Mouse (Mus musculus) erythroblast, embryonic 14.5 days (primary cell): Measurements from ENCODE around the gene Rhobtb1. TPM values are rescaled to one million over a fixed set of nuclear protein-coding genes. Genes with fewer than 3 reads are reported as not detected.

Experiments used
- H3K27me3 ChIP-seq: 2 replicates; pipeline ENCODE4 v1.6.1; 2012; ENCODE audit warnings: inconsistent platforms; ENCODE audit not compliant: control insufficient read depth
- H3K36me3 ChIP-seq: 2 replicates; pipeline ENCODE4 v1.6.1; 2012; ENCODE audit warnings: mild to moderate bottlenecking, inconsistent platforms; ENCODE audit not compliant: control insufficient read depth
- H3K4me1 ChIP-seq: 2 replicates; pipeline ENCODE4 v1.6.1; 2012; ENCODE audit warnings: inconsistent platforms; ENCODE audit not compliant: control insufficient read depth
- H3K4me3 ChIP-seq: replicated peaks from 2 replicates; pipeline ENCODE3; 2012; ENCODE audit warnings: moderate library complexity, mild to moderate bottlenecking, inconsistent platforms
- H3K9me3 ChIP-seq: 2 replicates; pipeline ENCODE4 v1.6.1; 2012; ENCODE audit warnings: low read length, inconsistent platforms, mixed read lengths; ENCODE audit not compliant: control insufficient read depth
- GATA1 ChIP-seq: IDR thresholded peaks from 2 replicates; pipeline ENCODE4 v1.6.1; 2012; ENCODE audit warnings: low read length, inconsistent platforms, mixed read lengths
- TAL1 ChIP-seq: IDR thresholded peaks from 3 replicates; pipeline ENCODE4 v1.6.1; 2012; ENCODE audit warnings: low read length, inconsistent platforms, mixed read lengths
- polyA plus RNA-seq: library from polyadenylated mRNA; stranded (reverse); fragments of >175 nt; gene quantifications from 2 replicates; pipeline ENCODE4 v1.2.3, GENCODE M21; 2012

Rhobtb1 gene
- polyA plus RNA-seq, 1 experiment = 0.03 TPM

DNA sequence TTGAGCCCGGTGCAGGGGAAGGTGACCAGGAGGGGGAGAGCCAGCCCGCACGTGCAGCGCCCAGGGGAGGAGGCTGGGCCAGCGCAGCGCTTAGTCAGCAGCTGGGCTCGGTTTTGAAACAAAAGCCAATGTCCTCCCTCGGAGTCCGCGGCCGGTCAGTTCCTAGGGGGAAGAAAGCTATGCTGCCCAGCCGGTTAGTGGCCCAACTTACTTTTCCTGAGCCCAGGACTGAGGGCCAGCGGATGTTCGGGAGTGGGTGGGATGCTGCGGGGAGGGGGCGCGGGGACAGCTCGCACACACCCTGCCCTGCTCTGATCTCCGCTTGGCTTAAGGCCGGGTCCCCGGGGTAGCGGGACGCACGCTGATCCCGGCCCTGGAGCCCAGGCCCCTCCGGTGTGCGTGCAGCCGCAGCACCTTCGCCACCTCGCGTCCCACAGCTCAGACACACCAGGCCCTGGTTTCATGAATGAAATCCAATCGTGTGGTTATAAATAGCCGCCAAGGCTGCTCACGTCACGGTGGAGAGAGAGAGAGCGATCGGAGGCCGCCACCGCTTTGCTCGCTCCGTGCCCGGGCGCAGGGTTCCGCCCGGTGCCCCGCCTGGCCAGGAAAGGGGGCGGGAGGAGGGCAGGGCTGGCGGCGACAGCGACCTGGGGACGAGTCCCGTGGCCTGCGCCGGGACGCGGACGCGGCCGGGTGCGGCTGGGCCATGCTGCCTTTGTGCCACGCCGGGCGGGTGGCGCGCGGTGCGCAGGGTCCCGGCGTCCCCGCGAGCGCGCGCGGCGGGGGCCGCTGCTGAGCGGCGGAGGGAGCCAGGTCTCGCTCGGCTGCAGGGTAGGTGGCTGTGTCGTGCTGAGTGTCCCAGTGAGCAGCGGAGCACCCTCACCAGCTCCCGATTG lies 61.6 kb downstream of the Rhobtb1 start, which contains the start of gene A930033H14Rik:
Gene A930033H14Rik (minus strand): TSS at position 557 of the 899 bp plus-strand sequence.
- H3K36me3 ChIP-seq = no peaks in the 10 kb centered on the region; the same call in 1 of the 2 replicates
- no peak for TF ChIP-seq TAL1
- no peak for TF ChIP-seq GATA1
- H3K9me3 ChIP-seq = peaks cover 2% of the 10 kb centered on the region

DNA sequence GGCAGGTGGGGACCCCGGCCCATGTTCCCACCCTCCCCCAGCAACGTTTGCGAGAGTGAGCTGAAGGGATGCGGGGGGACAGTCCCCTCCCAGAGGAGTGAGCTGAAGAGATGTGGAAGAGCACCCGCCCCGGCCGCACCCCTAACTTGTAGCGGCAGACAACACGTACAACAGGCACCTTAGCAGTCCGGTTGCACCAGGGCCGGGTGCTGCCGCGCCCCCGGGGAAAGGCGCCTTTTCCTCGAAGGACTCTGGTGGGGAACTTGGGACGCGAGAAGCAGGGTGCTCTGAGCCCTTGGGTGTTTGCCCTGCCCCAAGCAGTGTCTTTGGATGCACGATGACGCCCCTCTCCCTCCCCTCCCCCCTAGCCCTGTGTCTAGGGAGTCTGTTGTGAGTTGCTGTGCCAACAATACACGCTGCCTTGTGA lies 62.2 kb downstream of the Rhobtb1 start:
- Histone ChIP-seq H3K4me1 (peaks cover 3% of the 10 kb centered on the region), H3K27me3 (peaks cover 37% of the 10 kb centered on the region), H3K9me3 (no peaks in the 10 kb centered on the region), H3K36me3 (no peaks in the 10 kb centered on the region; the same call in 1 of the 2 replicates), H3K4me3 (peak overlapping the region; percentile 60)
- TF ChIP-seq TAL1 = no peak
- no peak for TF ChIP-seq GATA1

More for the DNA sequence above, 61.6 kb downstream of the Rhobtb1 start, which contains the start of gene A930033H14Rik:
- peaks cover 3% of the 10 kb centered on the region for H3K4me1 ChIP-seq
- peaks cover 37% of the 10 kb centered on the region for H3K27me3 ChIP-seq
- H3K4me3 ChIP-seq = peak within 1 kb of the TSS; percentile 60

- no peaks in the 10 kb centered on the region; the same call in 1 of the 2 replicates for H3K36me3 ChIP-seq
- peaks cover 37% of the 10 kb centered on the region for H3K27me3 ChIP-seq
- peak overlapping the region; percentile 60 for H3K4me3 ChIP-seq
- H3K9me3 ChIP-seq = no peaks in the 10 kb centered on the region
- TF ChIP-seq GATA1 = no peak
- no peak for TF ChIP-seq TAL1
- peaks cover 3% of the 10 kb centered on the region for H3K4me1 ChIP-seq
Observed at GRCm38 (mm10) chr10:69213986-69214385, 62.8 kb downstream of the Rhobtb1 start.

- H3K9me3 ChIP-seq = no peaks in the 10 kb centered on the region
- peaks cover 8% of the 10 kb centered on the region for H3K4me1 ChIP-seq
Observed at GRCm38 (mm10) chr10:69217127-69217690, 66.0 kb downstream of the Rhobtb1 start.

GRCm38 (mm10) chr10:69218458-69219288 lies 67.4 kb downstream of the Rhobtb1 start:
- Histone ChIP-seq H3K9me3 (no peaks in the 10 kb centered on the region), H3K27me3 (peaks cover 7% of the 10 kb centered on the region), H3K36me3 (no peaks in the 10 kb centered on the region; the same call in 1 of the 2 replicates), H3K4me1 (peaks cover 6% of the 10 kb centered on the region), H3K4me3 (no peak overlapping the region)
- no peak for TF ChIP-seq TAL1
- no peak for TF ChIP-seq GATA1

More at GRCm38 (mm10) chr10:69217127-69217690, 66.0 kb downstream of the Rhobtb1 start:
- Histone ChIP-seq H3K4me3 (no peak overlapping the region), H3K36me3 (no peaks in the 10 kb centered on the region; the same call in 1 of the 2 replicates), H3K27me3 (peaks cover 22% of the 10 kb centered on the region)
- TF ChIP-seq GATA1 (no peak), TAL1 (no peak)

DNA sequence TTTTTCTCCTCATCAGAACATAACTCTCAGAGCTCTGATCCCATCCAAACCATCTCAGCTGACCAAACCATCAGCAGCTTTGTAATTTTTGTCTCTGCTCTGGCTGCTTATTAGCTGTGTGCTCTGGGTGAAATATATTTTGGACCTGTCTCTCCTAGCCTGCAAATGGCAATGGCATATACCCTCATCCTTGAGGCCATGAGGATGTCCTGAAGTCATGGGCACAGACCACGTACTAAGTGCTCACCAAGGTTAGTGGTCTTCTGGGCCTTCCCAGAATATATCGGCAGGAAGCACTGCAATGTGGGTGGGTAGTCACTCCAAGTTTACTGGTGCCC lies 68.0 kb downstream of the Rhobtb1 start:
- no peaks in the 10 kb centered on the region; the same call in 1 of the 2 replicates for H3K36me3 ChIP-seq
- H3K9me3 ChIP-seq = no peaks in the 10 kb centered on the region
- peaks cover 1% of the 10 kb centered on the region for H3K27me3 ChIP-seq
- H3K4me1 ChIP-seq = peaks cover 5% of the 10 kb centered on the region
- TF ChIP-seq TAL1 (no peak), GATA1 (no peak)
- H3K4me3 ChIP-seq = no peak overlapping the region

- TF ChIP-seq TAL1 = no peak
- no peak for TF ChIP-seq GATA1
Observed at GRCm38 (mm10) chr10:69220296-69220695, 69.1 kb downstream of the Rhobtb1 start.

DNA sequence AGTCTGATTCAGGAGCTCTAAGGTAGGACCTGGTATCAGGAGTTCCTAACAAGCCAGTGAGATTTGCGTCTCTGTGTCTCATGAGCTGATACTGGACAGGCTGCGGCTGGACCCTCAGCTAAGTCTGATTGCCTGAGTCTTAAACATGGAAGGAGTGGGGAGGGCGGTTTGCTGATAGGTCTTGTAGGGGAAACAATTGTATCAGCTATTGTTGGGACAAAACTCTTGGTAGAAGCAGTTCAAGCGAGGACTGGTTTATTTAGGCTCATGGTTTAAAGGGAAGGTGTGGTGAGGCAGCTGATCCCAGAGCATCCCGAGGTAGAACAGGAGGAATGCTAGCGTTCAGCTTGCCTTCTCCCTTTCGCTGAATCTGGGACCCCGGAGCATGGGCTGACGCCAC lies 69.9 kb downstream of the Rhobtb1 start:
- Histone ChIP-seq H3K9me3 (no peaks in the 10 kb centered on the region), H3K4me1 (peaks cover 5% of the 10 kb centered on the region), H3K27me3 (no peaks in the 10 kb centered on the region), H3K36me3 (no peaks in the 10 kb centered on the region; the same call in 1 of the 2 replicates), H3K4me3 (no peak overlapping the region)
- no peak for TF ChIP-seq GATA1
- TF ChIP-seq TAL1 = no peak

More at GRCm38 (mm10) chr10:69220296-69220695, 69.1 kb downstream of the Rhobtb1 start:
- Histone ChIP-seq H3K36me3 (no peaks in the 10 kb centered on the region; the same call in 1 of the 2 replicates), H3K9me3 (no peaks in the 10 kb centered on the region), H3K4me1 (peaks cover 5% of the 10 kb centered on the region), H3K27me3 (no peaks in the 10 kb centered on the region), H3K4me3 (no peak overlapping the region)
